Mouse (Mus musculus) cerebellum, adult 9-10 months (tissue): ENCODE measurements around the gene Cdon.

Experiments used
- DNase-seq: peaks from one replicate; pipeline ENCODE4 v3.0.0; 2022

Cdon gene

DNA sequence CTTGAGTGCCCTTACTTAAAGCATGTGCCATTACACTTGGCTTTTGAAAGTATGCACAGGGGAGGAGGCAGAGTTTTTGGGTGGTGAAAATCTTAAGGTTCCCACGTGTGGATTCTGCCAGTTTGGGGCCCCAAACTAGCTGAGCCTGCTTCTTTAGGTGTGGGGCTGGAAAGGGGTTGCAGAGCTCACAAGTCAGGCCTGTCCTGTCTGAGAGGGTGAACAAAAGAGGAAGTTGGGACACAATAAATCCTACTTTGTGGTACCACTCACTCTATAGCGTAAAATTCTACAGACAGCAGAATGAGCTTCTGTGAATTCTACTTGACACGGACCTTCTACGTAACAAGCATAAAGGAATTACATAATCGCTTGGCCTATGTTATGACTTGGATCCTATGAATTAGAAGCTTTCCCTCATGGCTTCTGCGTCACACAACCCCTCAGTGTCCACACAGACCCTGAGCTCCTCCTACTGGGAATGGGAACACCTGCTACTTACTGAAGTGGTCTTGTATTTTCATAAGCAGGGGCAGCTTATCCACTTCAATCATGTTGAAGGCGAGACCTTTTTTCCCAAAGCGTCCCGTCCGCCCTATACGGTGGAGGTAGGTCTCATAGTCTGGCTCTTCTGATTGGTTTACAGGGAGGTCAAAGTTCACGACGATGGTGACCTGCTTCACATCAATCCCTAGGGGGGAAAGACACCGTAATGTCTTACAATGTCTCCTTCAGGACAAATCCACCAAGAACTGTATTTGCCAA, 122.4 kb downstream of the Cdon start:
- DNase-seq = no peak

DNA sequence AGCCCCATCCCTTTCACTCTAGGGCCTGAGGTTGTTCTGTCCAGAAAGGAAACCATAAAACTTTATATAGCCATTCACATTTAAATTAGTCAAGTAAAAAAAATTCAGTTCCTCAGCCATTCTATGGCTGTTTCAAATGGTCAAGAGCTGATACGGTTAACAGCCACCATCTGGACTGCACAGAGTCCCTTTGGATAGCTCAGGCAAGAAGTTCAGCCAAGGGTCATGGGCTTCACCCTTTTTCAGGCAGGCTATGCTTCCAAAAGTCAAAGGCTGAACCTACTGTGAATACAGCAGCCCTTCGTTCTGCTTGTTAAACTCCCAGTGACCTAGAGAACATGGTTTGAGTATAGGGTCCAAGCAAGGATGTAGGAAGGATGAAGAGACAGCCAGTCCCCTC, 123.7 kb downstream of the Cdon start:
- no peak for DNase-seq

DNA sequence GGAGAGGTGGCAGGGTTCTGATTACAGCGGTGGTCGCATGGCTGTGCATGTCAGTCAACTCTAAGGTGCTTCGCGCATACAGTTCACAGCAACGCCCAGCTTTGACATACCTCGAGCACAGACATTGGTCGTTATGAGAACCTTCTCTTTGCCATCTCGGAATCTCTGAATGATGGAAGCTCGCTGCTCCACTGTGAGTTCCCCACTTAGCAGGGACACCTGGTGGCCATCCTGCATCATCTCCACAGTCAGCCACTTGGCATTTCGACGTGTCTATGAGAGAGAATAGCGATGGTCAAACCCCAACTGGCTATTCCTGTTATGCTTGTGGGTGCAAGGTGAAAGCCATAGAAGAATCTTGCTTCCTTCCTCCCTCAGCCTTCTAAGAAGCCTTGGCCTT, 124.8 kb downstream of the Cdon start:
- DNase-seq = no peak

- DNase-seq = no peak
Observed at GRCm38 (mm10) chr9:35546745-35547144, 125.8 kb downstream of the Cdon start.

- no peak for DNase-seq
Observed at GRCm38 (mm10) chr9:35548455-35548854, 127.5 kb downstream of the Cdon start.

DNA sequence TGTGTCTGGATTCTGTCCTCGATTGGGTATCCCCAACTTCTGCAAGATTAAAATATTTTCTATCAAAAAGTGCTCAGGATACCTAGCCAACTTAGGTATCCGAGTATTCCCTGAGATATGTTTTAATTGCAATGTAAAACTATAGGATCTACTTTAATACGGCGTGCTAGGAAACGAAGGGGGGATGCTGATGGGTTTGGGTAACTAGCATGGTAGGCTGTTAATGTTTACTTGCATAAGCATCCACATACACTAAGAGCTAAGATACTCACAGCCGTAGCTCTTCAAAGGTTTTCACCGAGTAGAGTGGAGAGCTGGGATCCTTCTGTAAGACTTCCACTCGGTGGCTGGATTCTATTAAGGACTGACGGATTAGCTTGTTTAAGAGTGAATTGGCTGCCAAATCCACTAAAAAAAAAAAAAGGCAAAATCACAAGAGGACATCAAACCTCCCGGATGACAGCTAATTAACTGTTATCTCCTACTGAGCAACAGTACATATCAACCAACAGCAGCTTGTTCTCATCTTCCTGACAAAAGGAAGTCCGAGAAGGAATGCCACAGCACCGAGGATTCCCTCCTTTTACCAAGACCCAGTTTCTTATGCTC, 135.7 kb downstream of the Cdon start:
- no peak for DNase-seq
